Mouse (Mus musculus): ENCODE results near the gene Kcp.

Kcp gene

DNA sequence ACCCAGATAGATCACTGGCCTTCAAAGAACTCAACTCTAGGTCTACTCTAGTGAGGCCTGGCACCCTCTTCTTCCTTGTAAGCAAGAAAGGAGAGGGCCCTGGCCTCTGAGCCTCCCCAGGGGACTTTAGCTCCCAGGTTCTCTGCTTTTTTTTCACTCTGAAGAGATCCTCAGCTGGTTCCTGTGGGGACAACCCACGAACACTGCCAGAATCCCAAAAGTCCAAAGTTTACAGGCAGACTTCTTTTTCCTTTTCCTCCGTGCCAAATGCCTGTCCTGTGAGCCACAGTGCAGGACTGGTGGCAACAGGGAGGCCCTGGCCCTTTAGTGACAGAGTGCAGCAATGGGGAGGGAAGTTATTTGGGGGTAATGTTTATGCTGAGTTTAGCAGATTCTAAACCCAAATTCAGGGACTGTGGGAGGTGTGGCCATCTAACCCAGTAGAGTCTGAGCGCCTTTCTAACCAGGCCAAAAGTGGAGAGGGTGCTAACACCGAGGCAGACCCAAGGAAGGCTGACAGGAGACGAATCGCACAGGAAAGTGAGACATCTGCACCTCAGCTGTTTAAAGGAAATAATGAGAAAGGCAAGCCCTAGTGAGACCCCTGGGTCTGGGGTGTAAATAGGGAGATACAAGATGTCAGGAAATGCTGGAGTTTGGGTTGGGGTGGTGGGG is 15.0 kb upstream of the Kcp start:
- no peak for DNase-seq

DNA sequence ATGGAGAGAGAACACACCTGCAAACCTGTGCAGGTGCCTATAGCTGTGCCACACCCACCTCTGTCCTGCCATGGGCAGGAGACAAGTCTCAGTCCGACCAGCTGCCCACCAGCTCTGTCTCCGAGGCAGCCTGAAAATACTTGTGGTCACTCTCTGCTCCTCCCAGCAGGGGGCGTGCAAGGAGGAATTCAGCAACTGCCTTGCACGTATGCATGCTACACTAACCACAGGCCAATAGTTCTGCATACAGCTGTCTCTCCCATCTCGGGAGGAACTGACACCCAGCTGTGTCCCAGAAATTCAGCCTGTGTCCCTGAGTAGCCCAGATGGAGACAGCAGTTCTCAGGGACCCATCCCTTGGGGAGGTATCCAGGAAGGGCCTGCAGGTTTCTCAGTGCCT is 9.4 kb upstream of the Kcp start:
- peak; percentile 77 for DNase-seq

DNA sequence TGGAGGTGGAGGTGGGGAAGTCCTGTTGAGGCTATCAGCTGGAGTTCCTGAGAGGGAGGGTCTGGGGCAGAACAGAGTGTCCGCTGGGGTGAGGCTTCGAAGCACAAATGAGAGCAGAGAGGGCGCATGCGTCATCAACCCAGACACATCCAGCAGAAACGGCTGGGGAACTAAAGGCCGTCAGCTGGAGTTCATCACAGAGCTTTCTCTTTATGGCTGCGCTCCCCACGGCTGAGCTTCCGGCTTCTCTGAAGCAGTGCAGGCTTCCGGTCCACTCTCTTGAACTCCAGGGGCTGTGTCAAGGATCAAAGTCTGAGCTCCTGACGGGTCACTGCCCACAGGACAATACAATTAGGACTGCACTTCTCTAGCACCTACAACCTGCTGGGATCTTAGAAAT is 5.5 kb upstream of the Kcp start:
- DNase-seq: peak; percentile 82

DNA sequence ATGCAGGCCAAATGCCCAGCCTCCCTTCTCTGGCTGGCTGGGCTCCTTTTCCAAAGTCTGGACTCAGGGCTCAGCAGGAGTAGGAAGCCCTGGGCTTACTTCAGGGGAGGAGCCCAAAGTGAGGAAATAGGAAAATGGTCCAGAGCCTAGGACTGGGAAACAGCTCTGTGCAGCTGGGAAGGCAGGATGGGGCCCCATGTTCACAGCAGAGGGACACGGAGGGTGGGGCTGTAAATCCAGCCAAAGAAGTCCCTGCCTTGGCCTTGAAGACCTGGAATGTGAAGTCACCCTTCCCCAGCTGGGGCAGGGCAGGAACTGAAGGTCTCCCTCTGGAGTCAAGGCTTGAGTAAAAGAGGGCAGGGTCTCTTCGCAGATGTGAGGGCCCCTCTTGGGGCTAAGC is 1.3 kb upstream of the Kcp start:
- no peak for DNase-seq

DNA sequence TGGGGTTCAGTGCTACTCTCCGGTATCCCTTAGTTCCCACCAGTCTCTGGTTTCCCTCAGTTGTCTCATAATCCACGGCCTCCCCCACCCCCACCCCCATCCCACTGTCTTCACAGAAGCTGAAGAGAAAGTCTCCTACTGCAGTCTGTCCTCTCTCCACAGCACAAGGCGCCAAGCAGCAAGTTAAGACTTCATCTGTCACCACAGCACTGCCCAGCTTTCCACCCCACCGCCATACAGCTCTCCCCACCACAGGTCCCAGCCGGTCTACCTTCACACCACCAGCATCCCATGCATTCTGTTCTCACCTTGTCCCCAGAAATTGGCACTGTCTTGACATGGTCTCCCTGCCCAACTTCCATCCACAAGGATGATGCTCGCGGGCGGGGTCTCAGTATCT is 918 bp downstream of the Kcp start:
- no peak for DNase-seq

DNA sequence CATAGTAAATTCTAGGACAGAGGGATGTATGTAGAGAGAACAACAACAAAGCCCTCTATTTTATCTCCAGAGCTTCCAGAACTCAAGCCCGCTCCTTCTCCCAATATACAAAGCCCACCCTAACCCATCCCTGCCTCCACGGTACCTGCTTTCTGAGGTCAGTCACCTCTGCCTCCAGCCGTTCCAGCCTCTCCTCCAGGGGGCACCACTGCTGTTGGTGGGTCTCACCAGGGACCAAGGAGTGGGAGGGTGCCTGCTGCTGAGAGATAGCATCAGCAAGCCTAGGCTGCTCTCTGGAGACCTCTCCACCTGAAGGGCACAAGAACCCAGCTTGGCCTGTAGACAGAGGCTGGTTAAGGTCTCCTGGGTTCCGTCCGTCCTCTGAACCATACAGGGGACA is 2.3 kb downstream of the Kcp start:
- no peak for DNase-seq

DNA sequence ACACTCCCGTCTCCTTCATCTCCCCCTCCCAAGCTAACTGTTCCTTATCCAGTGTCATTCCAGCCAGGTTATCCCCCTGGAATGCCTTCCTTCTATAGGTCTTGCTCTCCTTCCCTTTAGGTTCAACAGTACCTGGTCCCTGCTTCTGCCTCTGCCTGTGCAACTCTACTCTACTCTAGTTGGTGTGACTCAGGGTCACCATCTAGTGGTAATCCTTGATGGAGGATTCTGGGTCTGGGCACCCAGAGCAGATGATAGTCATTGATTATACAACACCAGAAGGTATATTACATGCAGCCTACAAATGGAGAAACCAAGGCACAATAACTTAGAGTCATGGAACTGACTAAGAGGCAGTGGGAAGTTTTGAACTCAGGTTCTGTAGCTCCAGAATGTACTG is 6.2 kb downstream of the Kcp start:
- DNase-seq: peak; percentile 29

DNA sequence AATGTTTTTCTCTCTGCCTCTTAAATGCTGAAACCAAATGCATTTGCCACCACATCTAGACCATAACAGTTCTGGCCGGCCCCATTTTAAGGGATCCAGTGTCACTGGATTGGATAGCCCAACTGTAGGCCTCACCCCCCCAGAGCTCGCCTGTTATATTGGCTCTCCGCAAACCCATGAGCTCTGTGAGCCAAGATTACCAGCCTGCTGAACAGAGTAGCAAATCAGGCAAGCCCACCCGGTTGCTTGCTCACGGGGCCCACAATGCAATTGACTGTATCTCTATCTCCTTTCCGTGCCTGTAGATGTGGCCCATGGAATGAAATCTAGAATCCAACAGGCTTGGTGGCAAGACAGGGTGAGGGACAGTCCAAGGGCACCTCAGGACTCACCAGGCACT is 6.9 kb downstream of the Kcp start:
- DNase-seq: no peak

DNA sequence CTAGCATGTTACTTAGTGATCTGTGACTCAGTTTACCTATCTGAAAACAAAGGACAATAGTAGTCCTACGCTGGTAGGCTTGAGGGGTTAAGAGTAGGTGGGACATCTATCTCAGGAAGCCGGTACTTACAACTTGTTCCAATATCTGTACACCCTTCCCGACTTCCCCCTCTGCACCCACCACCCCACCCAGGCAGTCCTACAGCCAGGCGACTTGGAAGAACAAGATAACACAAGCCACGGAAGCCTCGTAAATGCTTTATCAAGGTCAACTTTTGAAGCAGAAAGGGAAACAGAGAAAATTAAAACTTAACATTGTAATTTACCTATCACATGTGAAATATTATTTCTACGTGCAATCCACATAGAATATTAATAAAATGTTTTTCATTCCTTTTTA is 7.6 kb downstream of the Kcp start:
- no peak for DNase-seq

DNA sequence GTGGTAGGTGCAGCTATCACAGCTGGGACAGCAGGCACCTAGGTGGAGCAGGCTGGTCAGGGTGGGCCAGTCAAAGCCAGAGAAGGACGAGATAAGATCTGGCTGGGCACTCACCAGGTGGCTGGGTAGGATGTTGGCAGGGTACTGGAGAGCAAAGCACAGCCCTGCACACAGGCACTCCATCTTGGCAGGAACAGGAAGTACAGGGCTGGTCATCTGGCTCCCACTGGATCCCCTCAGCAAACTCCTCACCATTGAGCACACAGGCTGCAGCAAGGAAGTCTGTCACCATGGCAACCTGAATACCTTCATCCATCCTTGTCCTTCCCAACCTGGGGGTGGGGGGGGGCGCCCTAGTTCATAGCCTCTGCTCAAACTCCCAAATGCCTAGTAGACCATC is 10.0 kb downstream of the Kcp start:
- DNase-seq: no peak

DNA sequence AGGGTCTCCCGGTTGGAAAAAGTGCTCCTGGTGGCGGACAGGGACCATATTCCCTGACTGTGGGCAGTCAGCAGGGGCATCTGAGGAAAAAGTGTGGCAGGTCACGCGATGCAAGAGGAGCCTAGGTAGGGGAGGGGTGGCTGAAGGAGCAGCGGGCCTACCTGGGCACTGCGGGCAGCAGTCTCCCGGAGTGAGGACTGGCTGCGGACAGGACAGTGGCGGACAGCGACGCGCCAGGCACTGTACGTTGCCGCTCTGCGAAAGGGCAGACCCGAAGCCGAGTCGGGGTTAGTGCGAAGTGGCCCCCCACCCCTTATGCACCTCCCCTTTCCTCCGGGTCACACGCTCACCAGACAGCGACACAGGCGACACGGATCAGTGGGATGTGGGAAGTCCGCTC is 11.5 kb downstream of the Kcp start:
- DNase-seq: no peak

DNA sequence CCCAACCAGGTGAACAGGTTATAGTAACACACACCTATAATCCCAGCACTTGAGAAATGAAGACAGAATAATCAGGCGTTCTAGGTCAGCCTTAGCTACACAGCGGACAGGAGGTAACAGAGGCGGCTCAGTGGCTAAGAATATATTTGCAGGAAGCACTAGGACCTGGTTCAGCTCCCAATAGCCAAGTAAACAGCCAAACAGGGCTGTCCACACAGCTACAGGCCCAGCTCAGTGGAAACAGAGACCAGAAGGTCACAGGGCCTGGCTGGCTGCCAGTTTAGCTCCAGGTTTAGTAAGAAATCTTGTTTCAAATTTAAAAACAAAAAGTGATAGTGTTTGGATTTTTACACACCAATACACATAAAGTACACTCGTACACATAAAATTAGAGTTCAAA is 13.7 kb downstream of the Kcp start:
- DNase-seq: peak; percentile 65

DNA sequence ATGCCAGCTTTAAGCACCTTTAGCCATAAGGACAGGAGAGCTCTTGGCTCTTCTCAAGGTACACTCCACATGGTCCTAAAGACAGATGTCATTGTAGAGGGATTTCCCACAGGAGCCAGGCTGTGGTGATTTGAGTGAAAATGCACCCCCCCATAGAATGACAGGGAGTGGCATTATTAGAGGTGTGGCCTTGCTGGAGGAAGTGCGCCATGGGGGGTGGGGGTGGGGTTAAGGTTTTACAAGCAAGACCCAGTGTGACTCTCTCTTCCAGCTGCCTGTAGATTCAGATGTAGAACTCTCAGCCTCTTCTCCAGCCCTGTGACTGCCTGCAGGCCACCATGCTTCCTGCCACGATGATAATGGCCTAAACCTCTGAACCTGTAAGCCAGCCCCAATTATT is 21.8 kb downstream of the Kcp start:
- DNase-seq: no peak

DNA sequence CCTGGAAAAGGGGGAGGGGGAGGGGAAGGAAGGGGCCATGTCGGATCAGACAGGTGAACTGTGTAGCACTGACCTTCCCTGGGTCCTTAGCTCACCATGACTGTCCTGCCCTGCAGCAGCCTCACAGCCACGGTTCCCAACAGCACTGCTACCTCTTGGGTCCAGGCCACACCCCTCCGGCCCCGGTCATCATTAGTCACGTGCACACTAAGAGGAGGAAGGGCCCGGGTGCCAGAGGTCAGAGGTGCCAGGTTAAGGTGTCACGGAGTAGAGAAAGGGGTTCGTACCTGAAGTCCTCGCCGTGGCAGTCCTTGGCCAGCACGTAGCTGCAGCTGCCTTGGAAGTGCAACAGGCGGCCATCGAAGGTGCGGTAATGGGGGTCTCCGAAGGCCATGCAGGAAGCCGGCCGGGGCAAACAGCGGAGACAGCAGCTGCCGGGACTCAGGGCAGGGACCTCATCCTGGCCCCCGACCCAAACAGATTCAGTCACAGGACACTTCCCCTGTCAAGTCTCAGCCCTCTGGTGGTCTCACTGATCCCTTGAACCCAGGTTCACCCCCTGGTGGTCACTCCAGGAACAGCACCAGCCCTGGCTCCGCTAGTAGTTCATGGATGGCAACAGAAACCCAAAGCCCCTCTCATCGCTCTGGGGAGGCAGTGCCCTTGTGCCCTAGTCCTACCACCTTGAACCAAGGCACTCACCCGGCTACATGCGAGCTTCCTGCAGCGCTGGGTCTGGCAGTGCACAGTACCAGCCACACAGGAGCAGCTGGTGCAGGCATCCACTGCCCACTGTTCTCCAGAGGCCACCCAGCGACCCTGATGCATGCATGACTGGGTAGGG is 22.8 kb downstream of the Kcp start:
- peak; percentile 68 for DNase-seq

DNA sequence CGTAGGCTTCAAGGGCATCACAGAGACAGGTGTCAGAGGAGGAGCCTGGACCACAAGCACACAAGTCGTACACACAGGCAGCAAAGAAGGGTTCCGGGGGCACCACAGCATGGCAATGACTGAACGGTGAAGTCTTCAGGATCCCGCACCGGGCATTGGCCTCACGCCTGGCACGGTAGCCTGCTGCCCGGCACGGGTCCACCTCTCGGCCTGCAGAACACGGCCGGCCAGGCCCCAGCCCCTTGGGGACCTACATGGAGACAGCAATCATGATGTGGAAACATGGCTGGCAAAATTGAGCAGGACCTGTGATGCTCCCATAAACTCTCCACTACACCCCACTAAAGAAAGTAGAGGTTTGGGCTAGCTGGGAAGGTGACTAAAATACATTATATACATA is 25.1 kb downstream of the Kcp start:
- no peak for DNase-seq

DNA sequence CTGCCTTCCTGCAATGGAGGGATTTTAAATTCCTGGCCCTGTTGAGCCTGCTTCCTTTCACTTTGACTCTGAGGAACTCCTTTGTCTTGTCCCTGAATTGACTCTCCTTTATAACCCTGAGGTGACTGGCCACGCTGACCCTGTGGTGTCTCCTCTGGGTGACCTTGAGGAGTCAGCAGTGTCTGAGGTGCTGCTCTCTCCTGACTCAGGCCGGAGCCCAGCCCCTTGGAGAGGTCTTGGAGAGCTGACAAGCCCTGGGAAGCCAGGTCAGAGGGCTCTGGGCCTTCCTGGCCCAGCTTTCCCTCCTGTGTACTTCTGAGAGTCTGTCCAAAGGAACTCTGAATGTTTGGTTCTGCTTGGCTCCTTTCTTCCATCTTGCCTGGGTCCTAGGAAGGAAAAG is 33.0 kb downstream of the Kcp start:
- DNase-seq: peak; percentile 41

DNA sequence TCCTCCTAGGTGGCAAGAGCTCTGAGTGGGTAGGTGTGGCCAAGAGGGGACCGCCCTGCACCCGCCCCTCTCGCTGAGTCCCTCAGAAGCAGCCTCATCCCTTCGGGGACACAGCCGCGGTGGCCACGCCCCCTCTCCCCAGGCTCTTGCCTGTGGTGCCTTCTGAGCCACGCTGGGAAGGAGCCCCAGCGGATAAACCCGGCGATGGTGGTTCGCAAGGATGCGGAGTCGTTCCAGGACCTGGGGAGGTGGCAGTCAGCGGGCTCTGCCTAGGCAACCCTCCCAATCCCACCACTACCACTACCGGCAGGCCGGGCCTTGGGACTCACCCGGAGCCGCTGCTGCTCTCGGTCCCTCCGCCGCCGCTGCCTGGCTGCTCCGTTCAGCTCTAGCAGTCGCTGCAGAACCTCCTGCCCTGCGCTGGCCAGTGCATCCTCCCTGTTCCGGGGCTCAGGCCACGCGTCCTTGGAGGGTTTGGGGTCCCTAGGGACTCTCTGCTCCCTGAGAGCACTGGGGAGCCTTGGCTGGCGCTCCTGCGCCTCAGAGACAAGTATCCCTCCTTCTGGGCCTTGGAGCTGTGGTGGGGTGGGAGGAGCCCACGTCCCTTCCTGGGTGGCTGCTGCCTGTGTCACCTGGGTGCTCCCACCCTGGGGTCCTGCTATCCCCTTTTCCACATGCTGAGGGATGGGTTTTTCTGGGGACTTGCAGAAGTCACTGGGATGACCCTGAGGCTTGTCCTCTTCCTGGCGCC is 33.6 kb downstream of the Kcp start:
- DNase-seq: peak; percentile 91

DNA sequence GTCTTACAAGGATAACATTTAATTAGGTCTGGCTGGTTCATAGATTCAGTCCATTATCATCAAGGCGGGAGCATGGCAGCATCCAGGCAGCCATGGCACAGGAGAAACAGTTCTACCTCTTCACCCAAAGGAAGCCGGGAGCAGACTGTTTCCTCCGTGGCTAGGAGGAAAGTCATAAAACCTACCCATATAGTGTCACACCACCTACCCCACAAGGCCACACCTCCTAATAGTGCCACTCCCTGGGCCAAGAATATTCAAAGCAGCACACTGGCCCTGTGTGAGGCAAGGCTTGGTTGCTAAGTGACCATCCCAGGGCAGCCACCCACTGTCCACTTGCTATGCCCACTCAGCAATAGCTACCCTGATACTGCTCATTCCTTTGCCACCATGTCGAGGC is 36.6 kb downstream of the Kcp start, which contains the start of gene Atp6v1fnb:
TSS of gene Atp6v1fnb (plus strand) at position 301 of the 400 bp plus-strand sequence.
- no peak for DNase-seq

DNA sequence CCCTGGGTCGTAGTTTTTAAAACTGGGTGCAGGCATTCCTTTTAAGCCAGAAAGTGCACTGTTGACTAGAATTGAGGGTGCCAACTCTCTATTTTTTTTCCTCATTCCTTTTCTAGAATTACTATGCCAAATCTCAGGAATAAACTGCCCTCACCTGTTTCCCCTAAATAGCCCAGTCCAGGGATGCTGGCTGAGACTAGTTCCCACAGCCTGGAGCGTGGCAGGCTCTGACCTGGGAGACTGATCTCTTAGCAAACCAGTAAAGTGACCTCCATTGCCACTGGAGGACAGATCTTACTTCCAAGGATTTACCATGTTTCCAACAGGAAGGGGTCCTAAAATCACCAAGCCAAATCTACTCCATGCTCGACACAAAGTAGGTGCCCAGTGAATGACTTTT is 38.9 kb downstream of the Kcp start:
- DNase-seq: peak; percentile 43

DNA sequence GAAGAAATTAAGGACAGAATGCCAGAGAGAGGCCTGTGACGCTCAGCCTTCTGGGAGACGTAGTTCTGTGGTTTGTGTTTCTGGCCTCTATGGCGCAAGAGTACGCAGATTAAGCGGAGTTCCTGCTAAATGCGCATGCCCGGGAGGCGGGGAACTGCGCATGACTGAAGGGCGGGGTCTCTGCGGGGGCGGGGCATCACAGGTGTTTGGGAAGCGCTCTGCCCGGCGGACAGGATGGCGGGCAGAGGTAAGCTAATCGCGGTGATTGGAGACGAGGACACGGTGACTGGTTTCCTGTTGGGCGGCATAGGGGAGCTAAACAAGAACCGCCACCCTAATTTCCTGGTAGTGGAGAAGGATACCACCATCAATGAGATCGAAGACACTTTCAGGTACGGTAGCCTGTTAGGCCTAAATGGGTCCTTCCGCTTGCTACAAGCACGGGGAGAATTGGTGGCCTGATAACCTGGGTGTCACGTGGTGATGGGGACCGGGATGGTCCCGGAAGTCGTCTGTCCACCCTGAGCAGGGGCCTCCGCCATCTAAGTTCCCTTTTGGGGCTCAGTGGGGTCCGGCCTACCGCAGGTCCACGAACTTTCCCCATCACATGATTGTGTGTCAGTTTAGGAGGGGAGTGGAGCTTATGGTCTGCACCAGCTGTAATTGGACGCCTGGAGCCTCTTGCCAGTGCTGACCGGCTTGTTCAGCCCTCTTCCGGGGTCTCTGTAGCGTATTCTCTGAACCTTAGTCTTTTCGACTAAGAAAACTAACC is 40.0 kb downstream of the Kcp start, which contains the start of gene Atp6v1f:
TSS of gene Atp6v1f (plus strand) at position 136 of the 772 bp plus-strand sequence.
- DNase-seq: peak; percentile 96

DNA sequence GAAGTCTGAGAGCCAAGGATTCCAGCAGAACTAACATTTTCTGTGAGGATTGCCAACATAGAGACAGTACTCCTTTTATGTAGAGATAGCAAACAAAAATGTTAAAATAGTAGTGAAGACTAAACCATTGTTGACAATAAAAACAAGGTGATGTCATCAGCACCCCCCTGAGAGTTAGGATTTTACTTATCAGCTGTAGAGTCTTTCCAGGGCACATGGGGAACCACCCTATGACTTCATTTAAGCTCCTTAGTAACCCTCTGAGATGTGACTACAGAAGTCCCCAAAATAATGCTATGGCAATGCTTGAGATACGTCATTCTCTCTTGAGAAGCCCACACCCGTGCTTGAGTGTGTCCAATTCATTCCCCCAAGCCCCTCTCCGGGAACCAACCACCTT is 44.4 kb downstream of the Kcp start:
- DNase-seq: no peak

DNA sequence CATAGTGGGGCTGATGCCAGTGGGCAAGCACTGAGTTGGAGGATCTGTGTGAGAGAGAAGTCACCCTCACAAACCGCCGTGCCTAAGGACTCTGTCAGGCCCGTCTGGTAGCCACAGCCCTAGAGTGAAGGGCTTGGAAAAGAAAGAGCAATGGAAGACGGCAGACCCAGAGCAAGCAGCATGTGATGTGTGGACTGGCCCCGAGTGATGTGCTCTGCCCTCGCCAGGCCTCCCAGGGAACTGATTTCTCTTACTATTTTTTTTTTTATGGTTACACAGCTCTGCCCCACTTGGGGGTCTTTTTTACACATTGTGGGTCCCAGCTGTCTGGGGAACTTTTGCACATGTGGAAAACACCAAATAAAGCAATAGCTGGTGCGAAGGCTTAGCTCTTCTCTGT is 46.2 kb downstream of the Kcp start:
- no peak for DNase-seq

DNA sequence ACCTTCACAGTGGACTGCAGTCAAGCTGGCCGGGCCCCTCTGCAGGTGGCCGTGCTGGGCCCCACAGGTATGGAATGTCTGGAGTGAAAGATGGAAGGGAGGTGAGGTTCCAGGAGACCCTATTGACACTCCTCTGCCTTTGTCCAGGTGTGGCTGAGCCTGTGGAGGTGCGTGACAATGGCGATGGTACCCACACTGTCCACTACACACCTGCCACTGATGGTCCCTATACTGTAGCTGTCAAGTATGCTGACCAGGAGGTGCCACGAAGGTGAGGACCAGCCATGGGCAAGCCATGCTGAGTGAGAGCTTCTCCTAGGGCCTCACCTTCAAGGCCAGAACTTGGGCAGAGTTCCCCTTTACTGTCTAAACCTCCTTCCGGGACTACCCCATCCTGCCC is 57.1 kb downstream of the Kcp start:
- no peak for DNase-seq

All from kidney, postnatal 14 days (tissue).